Mouse (Mus musculus) thymus, adult 2 months (tissue): ENCODE data around the gene Lrrfip1.

Experiments used
- CTCF ChIP-seq: fragments of 200-500 bp; IDR thresholded peaks from 2 replicates; pipeline ENCODE4 v1.5.1; 2012; ENCODE audit warnings: mild to moderate bottlenecking, control low read depth, low read length, moderate library complexity, borderline replicate concordance; ENCODE audit not compliant: control insufficient read depth, poor library complexity, insufficient read depth; ENCODE audit errors: extremely low read depth
- POLR2A ChIP-seq: fragments of 200-500 bp; IDR thresholded peaks from 2 replicates; pipeline ENCODE4 v1.6.1; 2012; ENCODE audit warnings: mild to moderate bottlenecking, low read length, control low read depth, moderate library complexity; ENCODE audit not compliant: control insufficient read depth, poor library complexity, insufficient read depth; ENCODE audit errors: extremely low read depth

- no peak for TF ChIP-seq POLR2A
- no peak for TF ChIP-seq CTCF
Measured at GRCm38 (mm10) chr1:91054074-91054471, 55.5 kb downstream of the Lrrfip1 start.
